7 mouse cellular contexts compared by ENCODE assay signal in the genomic region with DNA sequence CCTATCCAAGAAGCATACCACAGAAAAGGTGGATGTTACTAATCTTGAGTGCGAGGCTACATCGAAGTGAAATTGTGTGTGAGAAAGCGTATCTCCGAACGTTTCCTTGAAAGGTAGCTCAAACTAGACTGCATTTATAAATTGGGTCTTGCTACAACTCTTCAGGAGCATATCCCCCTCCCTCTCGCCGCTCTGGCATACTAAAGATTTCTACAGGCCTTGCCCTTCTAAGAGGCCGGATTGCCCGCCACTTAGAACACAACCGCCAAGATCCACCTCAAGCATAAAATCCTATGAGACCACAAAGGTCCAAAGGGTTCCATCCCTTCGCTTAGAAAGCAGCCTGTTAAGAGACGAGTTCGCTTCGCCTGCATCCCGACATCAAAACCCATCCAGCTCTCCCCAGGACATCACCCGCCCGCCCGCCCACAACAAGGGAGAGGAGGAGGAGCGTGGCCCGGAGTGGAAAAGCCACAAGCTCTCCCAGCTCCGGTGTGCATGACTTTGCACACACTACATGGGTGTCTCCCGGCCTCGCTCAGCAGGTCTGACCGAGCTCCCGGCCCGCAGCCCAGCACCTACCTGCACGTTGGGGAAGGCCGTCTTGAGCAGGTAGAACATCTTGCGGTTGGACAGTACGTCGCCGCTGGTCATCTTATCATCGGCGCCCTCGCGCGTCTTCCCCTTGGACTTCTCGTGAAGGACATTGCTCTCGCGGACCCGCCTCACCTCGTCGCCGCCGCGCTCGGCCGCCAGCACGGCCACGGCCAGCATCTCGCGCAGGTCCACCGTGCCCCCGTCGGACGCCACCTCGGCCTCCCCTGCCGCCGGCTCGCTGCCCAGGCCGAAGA. TPM values are rescaled to one million over a fixed set of nuclear protein-coding genes. Genes with fewer than 3 reads are reported as not detected.
A peak's percentile ranks its signal among the peaks of the same experiment; 100 is the strongest.
DNase-seq lines count a peak whose midpoint lies in the region; ATAC-seq lines count a peak whose summit lies in the region.

No protein-coding gene starts in this region.

- peak overlapping the region; percentile 95 for H3K4me3 ChIP-seq in forebrain, embryonic 14.5 days (ENCODE audit: low read depth, low read length)
- H3K4me3 ChIP-seq in hindbrain, embryonic 13.5 days = peak overlapping the region; percentile 97

- DNase-seq in NIH3T3 (ENCODE audit: low read depth) = peak; percentile 63
- DNase-seq in forebrain, embryonic 14.5 days (ENCODE audit: low spot score) = peak; percentile 57
- DNase-seq in left cerebral cortex, adult 18-20 months (ENCODE audit: low spot score in 2 of 2) = peak; percentile 43 to 44
- peak; percentile 56 to 62 for DNase-seq in right cerebral cortex, postnatal 10 days (ENCODE audit: low spot score in 2 of 2)

- peak; percentile 43 for ATAC-seq in cerebellum, adult (ENCODE audit: insufficient number of reproducible peaks, low FRiP score, low TSS enrichment)
- ATAC-seq in forebrain, embryonic 14.5 days = peak; percentile 67
- peak; percentile 74 for ATAC-seq in hindbrain, embryonic 13.5 days (ENCODE audit: low FRiP score)
- peak; percentile 53 for ATAC-seq in megakaryocyte, adult 5-6 weeks (ENCODE audit: poor library complexity, severe bottlenecking)

- peak overlapping the region; percentile 67 for H3K4me2 ChIP-seq in forebrain, embryonic 14.5 days (ENCODE audit: low read length)
- peak overlapping the region; percentile 75 for H3K4me2 ChIP-seq in hindbrain, embryonic 13.5 days

- peaks cover 7% of the 10 kb centered on the region; the same call in 1 of the 2 replicates for H3K4me1 ChIP-seq in forebrain, embryonic 14.5 days (ENCODE audit: control insufficient read depth, insufficient read depth, low read length)
- H3K4me1 ChIP-seq in hindbrain, embryonic 13.5 days (replicated peaks) = peaks cover 22% of the 10 kb centered on the region

- peaks cover 6% of the 10 kb centered on the region; the same call in 1 of the 2 replicates for H3K36me3 ChIP-seq in forebrain, embryonic 14.5 days (ENCODE audit: control insufficient read depth, insufficient read depth, low read length)
- H3K36me3 ChIP-seq in hindbrain, embryonic 13.5 days = peaks cover 8% of the 10 kb centered on the region

- peak overlapping the region; percentile 77 for H3K27ac ChIP-seq in forebrain, embryonic 14.5 days (ENCODE audit: low read depth, low read length)
- H3K27ac ChIP-seq in hindbrain, embryonic 13.5 days = peak overlapping the region; percentile 92

- no peaks in the 10 kb centered on the region for H3K27me3 ChIP-seq in forebrain, embryonic 14.5 days (replicated peaks; ENCODE audit: control insufficient read depth, insufficient read depth, low read length)
- H3K27me3 ChIP-seq in hindbrain, embryonic 13.5 days = no peaks in the 10 kb centered on the region

- H3K9ac ChIP-seq in forebrain, embryonic 14.5 days (ENCODE audit: low read length) = peak overlapping the region; percentile 97
- peak overlapping the region; percentile 97 for H3K9ac ChIP-seq in hindbrain, embryonic 13.5 days

- WGBS in forebrain, embryonic 14.5 days = under 1% methylated on average over 55 of the region's 61 CpGs
- WGBS in hindbrain, embryonic 13.5 days = 2% methylated on average over 59 of the region's 61 CpGs

- no peaks in the 10 kb centered on the region for H3K9me3 ChIP-seq in forebrain, embryonic 14.5 days (replicated peaks; ENCODE audit: control insufficient read depth, low read length)
- no peaks in the 10 kb centered on the region for H3K9me3 ChIP-seq in hindbrain, embryonic 13.5 days

RNA-seq across cellular contexts. Expression of a gene that starts 0.8 kb away (rescaled TPM):
- 52.9 and 53.1 TPM in 2 replicates for polyA plus RNA-seq in forebrain, embryonic 14.5 days (2014; fragmentation: Nextera tagmentation; extraction: Ambion mirVana)
- polyA plus RNA-seq in hindbrain, embryonic 13.5 days (2015; fragmentation: Nextera tagmentation; extraction: Ambion mirVana) = 36.9 and 37.0 TPM in 2 replicates
- total RNA-seq in left cerebral cortex, adult 18-20 months (2021) = 10 to 100 TPM; 61.1 to 62.5 TPM
- 28.1 and 31.2 TPM in 2 replicates for total RNA-seq in megakaryocyte, adult 5-6 weeks (2015)
- total RNA-seq in megakaryocyte, adult 5-6 weeks (2017) = 31.3 and 31.5 TPM in 2 replicates

Comparison
In these comparisons a context has a peak if more than half of its experiments do, and no peak if none do; other contexts are left out.
1. Peak in every context shown above with its lines: DNase-seq, ATAC-seq, H3K4me3 ChIP-seq and H3K27ac ChIP-seq.